Mouse (Mus musculus): ENCODE data around the gene Cacna1e. TPM values are rescaled to one million over a fixed set of nuclear protein-coding genes. Genes with fewer than 3 reads are reported as not detected.

Cacna1e gene
- polyA plus RNA-seq, 1 experiment from 2014 or later, result 1.7 TPM

DNA sequence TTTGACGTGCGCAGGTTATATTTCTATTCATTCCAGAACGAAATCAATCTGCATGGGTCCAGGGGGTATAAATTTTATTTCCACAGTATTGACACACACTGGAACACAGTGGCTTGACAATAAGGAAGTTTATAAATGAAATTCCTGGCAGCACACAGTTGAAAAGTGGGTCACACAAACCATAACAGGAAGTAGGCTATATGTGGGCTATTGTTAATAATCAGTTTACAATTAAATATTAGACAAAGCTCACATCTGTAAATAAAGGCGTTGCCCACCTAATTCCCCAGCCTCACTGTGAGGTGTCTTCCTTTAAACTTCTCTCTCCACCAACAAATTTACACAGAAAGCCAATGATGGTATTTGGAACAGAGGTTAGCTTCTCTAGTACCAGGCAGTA is 305.6 kb downstream of the Cacna1e start:
- H3K27ac ChIP-seq (ENCODE audit: low read depth, low read length), result no peak overlapping the region
- DNase-seq (ENCODE audit: low spot score, missing footprints) (peak; percentile 37), ATAC-seq (ENCODE audit: low FRiP score) (no peak)
- H3K4me3 ChIP-seq (ENCODE audit: low read depth, low read length), result no peak overlapping the region
- H3K36me3 ChIP-seq (ENCODE audit: control insufficient read depth, insufficient read depth, low read length), result no peaks in the 10 kb centered on the region
- no peaks in the 10 kb centered on the region for H3K9me3 ChIP-seq (ENCODE audit: control insufficient read depth, low read length)
- 86% methylated on average over 4 of the region's 4 CpGs for WGBS
- no peak overlapping the region for H3K9ac ChIP-seq (ENCODE audit: low read length)
- H3K4me2 ChIP-seq, result no peak overlapping the region
- H3K4me1 ChIP-seq (ENCODE audit: control insufficient read depth, insufficient read depth, low read length), result no peaks in the 10 kb centered on the region
- no peaks in the 10 kb centered on the region for H3K27me3 ChIP-seq (ENCODE audit: control insufficient read depth, insufficient read depth, low read length)

DNA sequence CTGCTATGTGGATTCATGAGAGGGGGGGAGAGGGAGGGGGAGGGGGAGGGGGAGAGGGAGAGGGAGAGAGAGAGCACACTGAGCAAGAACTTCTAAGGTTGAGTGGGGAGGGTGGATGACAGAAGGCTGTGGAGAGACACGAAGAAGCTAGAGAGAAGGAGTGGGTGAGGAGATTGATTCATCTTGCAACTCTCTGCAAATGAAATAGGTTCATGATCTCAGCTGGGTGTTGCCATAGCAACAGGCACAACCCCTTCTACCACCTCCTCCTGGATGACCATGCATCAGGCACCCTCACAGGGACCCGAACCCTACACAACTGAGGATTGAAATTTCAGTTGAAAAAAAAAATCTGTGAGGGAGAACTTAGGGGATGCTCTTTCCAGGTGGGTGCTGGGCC is 307.9 kb downstream of the Cacna1e start:
- Histone ChIP-seq H3K4me1 (ENCODE audit: control insufficient read depth, insufficient read depth, low read length) (no peaks in the 10 kb centered on the region), H3K27ac (ENCODE audit: low read depth, low read length) (no peak overlapping the region), H3K27me3 (ENCODE audit: control insufficient read depth, insufficient read depth, low read length) (no peaks in the 10 kb centered on the region), H3K4me2 (no peak overlapping the region), H3K9me3 (ENCODE audit: control insufficient read depth, low read length) (no peaks in the 10 kb centered on the region), H3K9ac (ENCODE audit: low read length) (no peak overlapping the region), H3K36me3 (ENCODE audit: control insufficient read depth, insufficient read depth, low read length) (no peaks in the 10 kb centered on the region), H3K4me3 (ENCODE audit: low read depth, low read length) (no peak overlapping the region)
- WGBS, result 80% methylated on average over 2 of the region's 2 CpGs
- DNase-seq (ENCODE audit: low spot score, missing footprints) (peak; percentile 76), ATAC-seq (ENCODE audit: low FRiP score) (no peak)

DNA sequence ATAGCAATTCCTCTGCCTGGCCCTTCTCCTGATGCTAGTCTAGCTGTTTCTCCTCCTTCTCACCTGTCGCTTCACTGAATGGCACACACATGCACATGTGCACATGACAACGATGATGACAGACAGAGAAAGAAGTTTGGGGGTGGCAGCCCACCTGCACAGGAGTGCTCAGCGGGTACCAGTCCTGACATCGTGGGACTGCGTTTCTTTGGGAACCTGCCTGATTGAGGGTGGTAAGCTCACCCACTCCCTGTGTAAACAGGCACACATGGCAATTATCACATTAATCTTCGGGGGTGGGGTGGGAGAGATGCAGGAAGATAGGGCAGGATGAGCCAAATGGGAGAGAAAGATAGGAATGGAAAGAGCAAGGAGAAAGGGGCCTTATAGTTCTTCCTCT is 318.3 kb downstream of the Cacna1e start:
- Histone ChIP-seq H3K9ac (ENCODE audit: low read length) (no peak overlapping the region), H3K4me1 (ENCODE audit: control insufficient read depth, insufficient read depth, low read length) (no peaks in the 10 kb centered on the region), H3K4me3 (ENCODE audit: low read depth, low read length) (no peak overlapping the region), H3K27ac (ENCODE audit: low read depth, low read length) (no peak overlapping the region), H3K9me3 (ENCODE audit: control insufficient read depth, low read length) (no peaks in the 10 kb centered on the region), H3K36me3 (ENCODE audit: control insufficient read depth, insufficient read depth, low read length) (no peaks in the 10 kb centered on the region), H3K27me3 (ENCODE audit: control insufficient read depth, insufficient read depth, low read length) (no peaks in the 10 kb centered on the region), H3K4me2 (no peak overlapping the region)
- ATAC-seq (ENCODE audit: low FRiP score) (no peak), DNase-seq (ENCODE audit: low spot score, missing footprints) (no peak)
- WGBS, result 81% methylated on average over 6 of the region's 6 CpGs

DNA sequence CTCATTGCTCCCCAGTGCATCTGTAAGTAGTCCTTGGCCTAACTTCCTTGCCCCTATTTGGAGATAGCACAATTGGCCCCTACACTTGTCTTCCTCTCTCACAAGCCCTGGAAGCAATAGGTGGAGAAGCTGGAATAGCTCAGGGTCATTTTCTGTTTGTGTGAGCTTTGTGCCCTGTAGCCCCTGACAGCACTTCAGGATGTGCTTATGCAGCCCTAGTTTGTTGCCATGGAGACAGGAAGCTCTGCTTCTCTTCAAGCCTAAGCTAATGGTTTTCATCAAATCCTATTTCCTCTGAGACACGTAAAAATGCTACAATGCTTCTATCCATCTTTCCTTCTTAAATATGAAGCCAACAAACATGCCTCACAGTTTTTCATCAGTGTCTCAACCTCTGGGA is 328.5 kb downstream of the Cacna1e start:
- H3K36me3 ChIP-seq (ENCODE audit: control insufficient read depth, insufficient read depth, low read length), result no peaks in the 10 kb centered on the region
- DNase-seq (ENCODE audit: low spot score, missing footprints) (no peak), ATAC-seq (ENCODE audit: low FRiP score) (no peak)
- H3K9ac ChIP-seq (ENCODE audit: low read length), result no peak overlapping the region
- H3K27ac ChIP-seq (ENCODE audit: low read depth, low read length), result no peak overlapping the region
- no peak overlapping the region for H3K4me2 ChIP-seq
- H3K4me1 ChIP-seq (ENCODE audit: control insufficient read depth, insufficient read depth, low read length), result no peaks in the 10 kb centered on the region
- no peaks in the 10 kb centered on the region for H3K27me3 ChIP-seq (ENCODE audit: control insufficient read depth, insufficient read depth, low read length)
- no peaks in the 10 kb centered on the region for H3K9me3 ChIP-seq (ENCODE audit: control insufficient read depth, low read length)
- no peak overlapping the region for H3K4me3 ChIP-seq (ENCODE audit: low read depth, low read length)
- 36% methylated on average over 1 of the region's 1 CpGs for WGBS

DNA sequence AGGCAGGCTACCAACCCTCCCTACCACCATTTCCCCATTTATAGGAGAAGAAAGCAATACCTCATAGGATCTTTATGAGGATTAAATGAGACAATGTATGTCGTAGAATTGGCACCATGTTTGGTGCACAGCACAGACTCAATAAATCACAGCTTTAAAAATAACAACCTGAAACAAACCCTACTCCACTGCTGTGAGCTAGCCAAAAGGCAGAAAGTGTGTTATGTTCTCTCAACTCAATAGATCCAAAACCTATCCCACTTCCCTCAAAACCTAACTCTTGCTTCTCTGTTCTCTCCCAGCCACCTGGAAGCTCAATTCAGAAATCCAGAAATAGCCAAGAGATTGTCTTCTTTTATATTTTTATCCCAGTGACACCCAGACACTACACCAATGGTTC is 331.2 kb downstream of the Cacna1e start:
- Histone ChIP-seq H3K4me1 (ENCODE audit: control insufficient read depth, insufficient read depth, low read length) (no peaks in the 10 kb centered on the region), H3K4me3 (ENCODE audit: low read depth, low read length) (no peak overlapping the region), H3K27me3 (ENCODE audit: control insufficient read depth, insufficient read depth, low read length) (no peaks in the 10 kb centered on the region), H3K9ac (ENCODE audit: low read length) (no peak overlapping the region), H3K9me3 (ENCODE audit: control insufficient read depth, low read length) (no peaks in the 10 kb centered on the region), H3K36me3 (ENCODE audit: control insufficient read depth, insufficient read depth, low read length) (no peaks in the 10 kb centered on the region), H3K4me2 (no peak overlapping the region), H3K27ac (ENCODE audit: low read depth, low read length) (no peak overlapping the region)
- WGBS, result 79% methylated on average over 1 of the region's 1 CpGs
- DNase-seq (ENCODE audit: low spot score, missing footprints), result no peak
- ATAC-seq (ENCODE audit: low FRiP score), result no peak

DNA sequence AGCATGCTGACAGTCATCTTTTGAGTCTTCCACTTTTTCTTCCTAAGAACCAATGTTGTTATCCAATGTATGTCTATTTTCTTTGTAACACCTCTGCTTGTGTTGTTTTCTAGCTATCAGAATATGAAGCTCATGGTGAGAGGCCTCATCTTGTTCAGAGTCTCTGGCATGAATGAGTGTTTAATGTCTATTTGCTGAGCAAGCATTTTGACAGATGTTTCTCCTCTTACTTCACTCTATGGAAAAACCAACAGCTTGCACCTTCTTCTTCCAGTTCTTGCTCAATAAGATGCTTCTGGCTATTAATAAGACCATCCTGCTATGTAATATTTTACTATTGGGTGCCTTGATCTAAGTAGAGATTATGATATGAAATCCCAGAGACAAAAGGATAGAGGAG is 346.9 kb downstream of the Cacna1e start:
- Histone ChIP-seq H3K9me3 (ENCODE audit: control insufficient read depth, low read length) (no peaks in the 10 kb centered on the region), H3K4me3 (ENCODE audit: low read depth, low read length) (no peak overlapping the region), H3K4me2 (no peak overlapping the region), H3K27ac (ENCODE audit: low read depth, low read length) (no peak overlapping the region), H3K4me1 (ENCODE audit: control insufficient read depth, insufficient read depth, low read length) (peaks cover 4% of the 10 kb centered on the region; the same call in 1 of the 2 replicates), H3K9ac (ENCODE audit: low read length) (no peak overlapping the region), H3K36me3 (ENCODE audit: control insufficient read depth, insufficient read depth, low read length) (no peaks in the 10 kb centered on the region), H3K27me3 (ENCODE audit: control insufficient read depth, insufficient read depth, low read length) (no peaks in the 10 kb centered on the region)
- DNase-seq (ENCODE audit: low spot score, missing footprints) (no peak), ATAC-seq (ENCODE audit: low FRiP score) (no peak)

DNA sequence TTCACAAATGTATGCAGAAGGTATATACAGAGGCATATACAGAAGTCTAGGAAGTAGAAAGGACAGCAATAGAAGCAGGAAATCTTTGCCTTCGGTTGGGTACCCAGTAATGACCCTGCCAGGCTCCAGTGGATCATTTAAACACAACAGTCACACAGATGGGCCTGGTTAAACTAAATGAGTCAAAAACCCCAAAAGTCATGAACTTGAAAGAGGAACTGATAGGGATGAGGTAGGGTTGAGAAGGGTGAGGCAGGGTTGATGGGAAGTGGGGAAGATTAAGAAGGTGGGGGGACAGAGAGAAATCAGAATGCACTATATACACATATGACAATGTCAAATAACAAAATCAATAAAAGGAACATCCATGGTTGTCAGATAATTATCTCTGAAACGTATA is 347.5 kb downstream of the Cacna1e start:
- no peak for ATAC-seq (ENCODE audit: low FRiP score)

DNA sequence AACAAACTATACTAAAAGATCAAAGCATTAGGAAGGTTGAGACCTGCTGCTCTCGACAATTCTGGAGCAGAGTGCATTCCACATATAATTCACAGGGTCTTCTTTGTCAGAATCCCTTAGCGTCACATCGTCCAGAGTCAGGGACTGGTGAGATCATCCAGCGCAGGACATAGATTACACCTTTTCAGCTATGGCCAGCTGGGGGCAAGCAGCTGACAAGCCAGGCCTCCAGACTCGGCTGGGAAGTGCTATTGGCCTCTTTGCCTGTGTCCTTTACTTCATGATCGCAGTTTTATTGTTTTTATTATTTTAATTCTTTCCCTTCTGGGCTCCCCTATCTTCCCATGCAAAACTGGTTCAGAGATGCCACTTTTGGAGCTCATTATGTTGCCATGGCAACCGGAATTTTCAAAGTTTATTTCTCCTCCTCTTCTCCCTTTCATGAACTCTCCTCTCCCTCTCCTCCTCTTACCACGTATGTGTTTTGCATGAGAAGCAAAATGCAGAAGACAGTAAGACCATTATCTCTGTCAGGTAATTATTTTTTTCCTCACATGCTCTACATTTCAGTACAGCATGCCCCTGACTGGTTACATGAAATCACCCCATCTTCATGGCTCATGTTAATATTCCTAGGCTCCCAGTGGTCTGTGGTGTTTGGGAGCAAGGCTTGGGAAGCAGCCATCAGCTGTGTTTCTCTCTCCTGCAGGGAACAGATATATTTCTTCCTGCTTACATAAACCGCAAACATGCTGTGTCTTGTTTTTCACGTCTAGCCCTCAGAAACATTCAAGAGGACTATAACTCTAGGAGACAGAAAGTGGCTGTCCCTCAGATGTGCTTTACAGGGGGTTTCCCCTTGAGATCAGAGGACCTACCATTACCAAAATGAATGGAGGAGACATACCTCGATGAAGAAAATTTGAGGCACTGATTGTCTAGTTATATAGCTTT is 351.0 kb downstream of the Cacna1e start:
- Histone ChIP-seq H3K4me3 (ENCODE audit: low read depth, low read length) (no peak overlapping the region), H3K36me3 (ENCODE audit: control insufficient read depth, insufficient read depth, low read length) (no peaks in the 10 kb centered on the region), H3K27ac (ENCODE audit: low read depth, low read length) (no peak overlapping the region), H3K9me3 (ENCODE audit: control insufficient read depth, low read length) (no peaks in the 10 kb centered on the region), H3K9ac (ENCODE audit: low read length) (no peak overlapping the region), H3K27me3 (ENCODE audit: control insufficient read depth, insufficient read depth, low read length) (no peaks in the 10 kb centered on the region), H3K4me2 (no peak overlapping the region), H3K4me1 (ENCODE audit: control insufficient read depth, insufficient read depth, low read length) (peaks cover 4% of the 10 kb centered on the region; the same call in 1 of the 2 replicates)
- WGBS, result 71% methylated on average over 11 of the region's 11 CpGs
- no peak for DNase-seq (ENCODE audit: low spot score, missing footprints)
- no peak for ATAC-seq (ENCODE audit: low FRiP score)

More for the DNA sequence above, 347.5 kb downstream of the Cacna1e start:
- no peak overlapping the region for H3K4me3 ChIP-seq (ENCODE audit: low read depth, low read length)
- H3K4me1 ChIP-seq (ENCODE audit: control insufficient read depth, insufficient read depth, low read length), result peaks cover 4% of the 10 kb centered on the region; the same call in 1 of the 2 replicates
- H3K9ac ChIP-seq (ENCODE audit: low read length), result no peak overlapping the region
- no peak overlapping the region for H3K4me2 ChIP-seq
- no peaks in the 10 kb centered on the region for H3K36me3 ChIP-seq (ENCODE audit: control insufficient read depth, insufficient read depth, low read length)
- no peaks in the 10 kb centered on the region for H3K9me3 ChIP-seq (ENCODE audit: control insufficient read depth, low read length)
- H3K27ac ChIP-seq (ENCODE audit: low read depth, low read length), result no peak overlapping the region
- H3K27me3 ChIP-seq (ENCODE audit: control insufficient read depth, insufficient read depth, low read length), result no peaks in the 10 kb centered on the region
- 72% methylated on average over 2 of the region's 2 CpGs for WGBS
- DNase-seq (ENCODE audit: low spot score, missing footprints), result no peak

DNA sequence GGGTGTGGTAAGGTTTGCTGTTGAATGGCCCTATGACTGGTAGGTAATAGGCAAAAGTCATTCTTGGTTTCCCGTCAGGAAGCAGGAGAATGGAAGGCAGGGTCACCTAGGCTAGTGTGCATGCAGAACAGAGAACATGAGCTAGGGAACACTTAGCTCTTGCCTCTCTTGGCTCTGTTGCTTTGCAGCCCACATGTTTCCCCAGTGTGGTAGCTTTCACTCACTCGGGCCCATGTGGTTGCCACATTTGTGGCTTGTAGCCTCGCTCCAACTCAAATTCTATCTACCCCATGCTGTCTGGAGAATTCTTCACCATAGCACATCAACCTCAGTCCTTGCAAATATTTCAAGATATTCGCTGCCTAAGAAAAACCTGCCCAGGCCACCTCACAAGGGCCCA is 354.6 kb downstream of the Cacna1e start:
- Histone ChIP-seq H3K27ac (ENCODE audit: low read depth, low read length) (no peak overlapping the region), H3K4me3 (ENCODE audit: low read depth, low read length) (no peak overlapping the region), H3K9ac (ENCODE audit: low read length) (no peak overlapping the region), H3K9me3 (ENCODE audit: control insufficient read depth, low read length) (no peaks in the 10 kb centered on the region), H3K36me3 (ENCODE audit: control insufficient read depth, insufficient read depth, low read length) (no peaks in the 10 kb centered on the region), H3K4me1 (ENCODE audit: control insufficient read depth, insufficient read depth, low read length) (peaks cover 4% of the 10 kb centered on the region; the same call in 1 of the 2 replicates), H3K4me2 (no peak overlapping the region), H3K27me3 (ENCODE audit: control insufficient read depth, insufficient read depth, low read length) (no peaks in the 10 kb centered on the region)
- no peak for ATAC-seq (ENCODE audit: low FRiP score)
- no peak for DNase-seq (ENCODE audit: low spot score, missing footprints)
- WGBS, result 85% methylated on average over 4 of the region's 4 CpGs
